Mouse (Mus musculus): ENCODE results near the gene Vsx1.
A peak's percentile ranks its signal among the peaks of the same experiment; 100 is the strongest.

Vsx1 gene

DNA sequence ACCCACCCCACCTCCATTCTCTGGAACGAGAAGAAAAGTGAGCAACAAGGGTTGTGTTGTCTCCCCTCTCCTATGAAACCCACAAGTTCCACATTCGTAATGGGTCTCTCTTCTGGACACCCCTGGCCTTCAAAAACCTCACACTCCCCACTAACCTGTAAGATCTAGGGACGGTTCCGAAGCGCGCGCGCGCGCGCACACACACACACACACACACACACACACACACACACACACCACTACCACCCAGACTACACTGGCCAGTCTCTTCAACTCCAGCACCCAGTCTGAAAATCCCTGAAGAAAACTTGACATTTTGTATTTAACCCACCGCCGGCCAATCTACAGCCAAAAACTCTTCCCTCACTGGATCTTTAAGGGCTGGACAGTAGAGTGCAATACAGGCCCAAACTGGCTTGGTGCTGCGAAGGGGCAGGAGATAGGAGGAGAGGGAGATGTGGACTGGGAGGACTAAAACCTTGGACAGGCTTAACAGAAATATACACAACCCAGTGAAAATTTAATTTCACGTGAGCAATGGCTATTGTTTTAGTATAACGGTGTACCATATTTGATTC, at the start of gene Vsx1:
Gene Vsx1, minus strand, starts transcription at position 138 of the 578 bp plus-strand sequence.
- DNase-seq = no peak

DNA sequence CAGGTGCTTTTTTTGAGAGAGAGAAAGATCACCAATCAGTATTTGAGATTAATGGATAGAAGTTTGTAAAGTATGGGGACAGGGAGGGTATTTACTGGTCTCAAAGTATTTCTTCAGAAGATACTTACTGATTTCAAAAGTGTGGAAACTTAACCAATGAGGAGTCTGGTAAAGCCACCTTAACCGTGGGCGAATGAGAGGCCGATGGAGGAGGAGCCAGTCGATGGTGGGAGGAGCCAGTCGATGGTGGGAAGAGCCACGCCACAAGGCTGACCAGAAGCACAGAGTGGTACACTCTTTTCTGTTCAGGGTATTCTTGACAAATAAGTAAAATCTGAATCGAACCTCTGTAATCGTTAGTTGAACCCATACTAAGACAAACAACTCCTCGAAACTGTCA, 48.7 kb upstream of the Vsx1 start:
- no peak for DNase-seq

DNA sequence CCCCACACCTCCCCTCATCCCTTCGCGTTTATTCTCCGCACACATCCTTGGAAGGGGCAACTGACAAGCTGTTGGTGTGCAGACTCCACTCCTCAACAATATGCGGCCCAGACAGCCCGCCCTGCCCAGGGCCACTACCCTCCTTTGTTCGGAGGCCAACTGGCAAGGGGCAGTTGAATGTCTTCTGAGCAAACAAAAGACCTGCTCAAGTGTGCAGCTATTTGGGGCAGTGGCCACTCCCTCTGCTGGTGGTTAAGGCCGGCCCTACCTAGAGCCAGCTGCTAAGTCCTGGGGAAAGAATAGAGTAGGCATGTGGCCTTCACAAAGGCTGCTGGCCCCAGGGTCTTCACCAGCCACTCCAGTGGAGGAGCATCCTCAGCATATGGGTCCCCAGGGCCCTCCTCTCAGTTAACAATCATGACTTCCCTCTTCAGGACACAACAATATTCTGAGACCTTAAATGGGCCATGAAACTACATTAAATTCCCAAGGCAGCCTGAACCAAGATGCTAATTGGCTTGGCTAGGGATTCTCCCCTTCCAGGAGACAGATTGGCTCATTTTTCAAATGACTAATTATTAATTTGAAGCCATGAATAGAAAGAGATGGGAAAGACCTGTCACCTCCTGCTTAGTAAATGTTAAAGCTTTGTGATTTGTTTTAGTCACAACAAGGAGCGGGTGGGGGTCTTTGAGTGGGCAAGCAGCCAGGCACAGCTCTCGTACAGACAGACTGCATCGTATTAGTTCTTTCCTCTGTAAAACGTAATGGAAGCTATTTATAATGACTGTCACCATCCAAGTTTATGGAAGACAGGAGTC, 46.8 kb upstream of the Vsx1 start:
- DNase-seq = no peak

DNA sequence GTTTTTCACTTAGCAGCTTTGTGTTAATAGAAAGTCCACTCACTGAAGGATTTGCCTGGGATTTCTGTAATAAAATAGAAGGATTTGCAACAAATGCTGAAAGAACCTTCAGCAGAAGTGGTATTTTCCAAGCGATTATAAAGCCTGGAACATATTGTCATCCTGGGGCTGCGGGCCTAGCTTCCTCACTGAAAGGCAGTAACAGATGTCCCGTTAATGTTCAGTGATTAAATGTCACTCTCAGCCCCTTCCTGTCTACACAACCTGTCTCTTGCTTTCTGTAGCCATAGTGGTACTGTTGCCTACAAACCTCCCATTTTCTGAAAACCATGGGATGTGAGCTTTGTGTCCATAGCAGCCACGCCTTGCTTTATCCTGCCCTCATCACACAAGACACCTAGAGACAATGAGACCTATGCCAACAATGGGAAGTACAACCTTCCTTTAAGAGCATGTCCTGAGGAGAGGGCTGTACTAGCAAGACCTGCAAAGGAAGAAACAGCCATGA, 23.1 kb upstream of the Vsx1 start:
- DNase-seq = no peak

DNA sequence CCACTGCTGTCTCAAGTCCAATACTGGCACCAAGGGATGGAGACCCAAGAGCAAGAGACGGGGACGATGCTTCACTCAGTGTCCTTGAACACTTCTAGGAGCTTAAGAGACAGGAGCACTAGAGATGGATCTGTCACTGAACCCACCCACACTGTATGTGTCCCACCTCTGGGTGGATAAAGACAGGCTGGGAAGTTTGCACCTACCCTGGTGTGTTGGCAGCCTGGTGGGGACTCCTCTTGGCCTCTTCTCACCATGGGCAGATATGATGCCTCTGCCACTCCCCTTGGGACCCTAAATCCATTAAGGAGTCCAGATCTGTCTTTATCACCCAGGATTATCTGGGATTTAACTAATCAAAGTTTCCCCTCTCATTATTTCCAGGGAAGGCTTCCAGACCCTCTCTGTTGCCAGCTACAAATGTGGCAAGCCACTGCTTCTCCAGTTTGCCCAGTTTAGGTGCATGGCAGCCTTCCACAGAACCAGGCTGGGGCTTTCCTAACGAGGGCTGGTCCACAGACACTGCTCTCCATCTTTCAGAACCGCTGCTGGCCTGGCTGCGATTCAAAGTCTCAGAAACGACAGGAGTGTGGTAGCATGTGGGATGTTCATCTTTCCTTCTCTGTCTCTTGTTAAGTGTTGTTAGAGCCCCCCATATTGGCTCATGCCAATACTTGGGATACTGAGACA, 2.5 kb upstream of the Vsx1 start:
- no peak for DNase-seq

DNA sequence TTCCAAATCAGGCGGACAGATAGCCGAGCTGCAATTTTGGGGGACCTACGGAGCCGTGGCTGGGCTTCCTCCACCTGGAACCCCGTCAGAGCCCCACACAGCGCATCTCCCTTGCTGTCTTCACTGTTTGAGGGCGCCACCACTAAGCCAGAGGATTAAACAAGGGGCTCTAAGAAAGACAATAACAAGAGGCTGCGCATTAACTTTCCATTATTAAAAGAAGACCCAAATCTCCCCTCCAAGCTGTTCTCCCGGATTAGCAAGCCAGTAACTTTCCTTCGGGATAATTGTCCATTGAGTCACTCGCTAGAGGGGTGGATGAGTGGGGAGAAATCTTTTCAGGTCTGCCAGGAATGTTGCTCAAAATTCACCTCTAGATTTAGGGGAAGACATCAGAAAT, 1.1 kb upstream of the Vsx1 start:
- DNase-seq = no peak

DNA sequence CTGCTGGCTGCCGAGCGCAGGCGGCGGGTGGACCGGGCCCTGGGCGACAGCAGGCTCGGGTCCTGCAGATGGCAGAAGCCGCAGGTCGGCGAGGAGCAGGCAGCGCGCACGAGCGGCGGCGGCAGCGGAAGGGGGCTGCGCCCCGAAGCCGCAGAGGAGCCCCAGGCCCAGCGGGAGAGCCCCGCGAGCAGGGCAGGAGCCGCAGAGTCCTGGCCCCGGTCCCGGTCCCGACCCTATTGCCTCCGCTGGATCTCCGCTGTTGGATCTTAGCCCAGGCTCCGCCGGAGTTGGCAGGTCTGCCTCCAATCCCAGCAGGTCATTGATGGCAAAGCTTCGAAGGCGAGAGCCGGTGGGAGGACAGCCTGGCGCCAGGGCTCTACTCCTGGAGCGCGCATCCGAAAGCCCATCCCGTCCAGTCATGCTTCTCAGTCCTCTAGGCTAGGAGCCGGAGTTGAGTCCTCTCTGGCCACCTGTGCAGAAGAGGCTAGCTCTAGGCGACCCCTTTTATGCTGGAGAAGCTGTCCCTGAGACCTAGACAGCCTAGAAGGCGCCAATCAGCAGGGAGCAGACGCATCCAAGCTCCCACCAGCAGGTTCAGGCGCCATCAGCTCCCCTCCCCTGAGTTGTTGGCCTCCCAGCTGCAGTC, 496 bp downstream of the Vsx1 start:
- peak; percentile 3 for DNase-seq

DNA sequence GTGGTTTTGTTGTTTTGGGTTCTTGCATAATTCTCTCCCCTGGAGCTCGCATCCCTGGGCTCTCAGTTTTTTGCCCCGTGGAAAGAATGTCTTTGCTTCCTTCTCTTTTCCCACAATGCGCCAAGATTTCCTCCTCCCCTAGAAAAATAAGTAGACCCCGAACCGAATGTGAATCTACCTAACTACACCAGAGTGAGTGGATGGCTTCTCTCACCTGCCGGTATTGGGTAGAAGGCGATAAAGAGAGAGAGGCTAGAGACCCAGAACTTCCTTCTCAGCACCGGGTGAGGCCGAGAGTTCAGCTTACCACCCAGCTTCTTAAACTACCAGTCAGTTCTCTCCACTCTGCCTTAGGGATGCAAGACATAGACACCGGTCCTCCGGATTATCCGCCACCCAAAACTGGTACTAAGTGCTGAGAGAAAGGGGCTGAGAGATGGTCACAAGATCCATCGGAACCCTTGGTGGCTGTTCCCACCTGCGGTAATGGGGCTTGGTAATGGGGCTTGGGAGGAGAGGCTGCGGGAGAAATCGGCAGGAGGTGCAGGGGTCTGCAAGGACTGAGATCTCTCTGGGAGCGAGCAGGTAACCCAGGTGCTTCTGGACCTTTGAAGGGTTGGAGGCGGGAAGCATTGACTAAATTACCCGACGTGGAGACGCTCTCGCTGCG, 1.2 kb downstream of the Vsx1 start:
- no peak for DNase-seq

DNA sequence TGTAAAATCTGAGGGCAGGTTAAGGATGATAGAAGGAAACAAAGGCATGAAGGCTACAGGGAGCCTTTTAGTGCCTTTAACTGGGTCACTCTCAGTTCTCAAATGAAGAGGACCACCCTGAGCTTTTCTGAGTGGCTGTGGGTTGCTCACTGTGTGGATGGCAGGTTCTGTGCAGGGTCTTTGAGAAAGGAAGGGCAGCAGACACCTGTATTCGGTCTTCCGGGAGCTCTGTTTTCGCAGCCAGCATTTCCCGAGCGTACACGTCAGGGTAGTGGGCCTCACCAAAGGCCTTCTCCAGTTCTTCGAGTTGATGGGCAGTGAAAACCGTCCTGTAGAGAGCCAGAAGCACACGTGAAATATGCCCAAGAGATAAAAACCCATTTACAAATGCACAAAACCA, 3.8 kb downstream of the Vsx1 start:
- DNase-seq = no peak

DNA sequence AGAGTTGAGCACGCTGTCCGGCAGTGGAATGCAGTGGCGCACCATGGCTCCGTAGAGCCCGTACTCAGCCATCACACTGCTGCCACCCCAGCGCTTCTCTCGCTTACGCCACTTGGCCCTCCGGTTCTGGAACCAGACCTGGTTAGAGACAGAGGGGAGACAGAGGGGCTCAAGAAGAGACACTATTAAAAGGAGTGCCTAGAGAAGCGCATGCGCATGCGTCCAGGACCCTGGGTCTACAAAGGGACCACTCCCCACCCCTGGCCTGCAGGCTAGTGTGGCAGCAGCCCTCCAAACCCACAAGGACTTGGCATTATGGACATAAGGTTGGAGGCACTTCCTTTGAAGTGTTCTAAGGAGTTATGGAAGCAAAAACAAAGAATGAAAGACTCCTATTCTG, 4.7 kb downstream of the Vsx1 start:
- no peak for DNase-seq

DNA sequence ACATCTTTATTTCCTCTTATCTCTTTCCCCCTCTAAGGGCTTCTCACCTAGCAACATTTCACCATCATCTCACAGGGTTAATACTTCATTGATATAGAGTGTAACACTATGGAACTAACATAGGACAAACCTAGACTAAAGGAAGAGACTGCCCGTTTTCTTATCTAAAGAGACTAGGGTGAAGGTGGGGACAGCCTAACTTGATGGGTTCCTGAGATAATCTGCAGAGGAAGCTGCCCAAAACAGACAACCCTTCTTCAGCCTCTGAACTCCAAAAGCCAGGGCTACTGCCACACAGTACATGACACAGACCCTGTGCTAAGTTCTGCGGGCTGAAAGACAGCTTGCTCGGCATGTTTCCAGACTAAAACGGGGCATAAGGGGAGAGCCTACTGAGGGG, 7.6 kb downstream of the Vsx1 start:
- no peak for DNase-seq

DNA sequence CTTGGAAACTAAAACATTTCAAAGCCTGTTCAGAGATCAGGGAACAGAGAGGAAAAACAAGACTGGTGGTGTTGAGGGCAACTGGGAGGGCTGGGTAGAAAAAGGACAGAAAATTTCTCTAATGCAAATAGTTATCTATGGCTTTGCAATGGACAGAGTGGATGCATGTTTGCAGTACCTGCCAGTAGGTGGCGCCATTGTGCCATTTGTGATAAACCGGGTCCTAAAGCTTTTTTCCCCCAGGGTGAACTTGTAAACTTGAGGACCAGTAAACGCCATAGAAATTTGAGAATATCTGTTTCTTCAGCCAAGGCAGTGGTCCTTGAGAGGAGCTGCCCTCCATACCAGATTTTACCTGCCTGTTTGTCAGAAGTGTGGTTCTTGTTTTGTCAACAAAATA, 10.8 kb downstream of the Vsx1 start:
- DNase-seq = peak; percentile 82

DNA sequence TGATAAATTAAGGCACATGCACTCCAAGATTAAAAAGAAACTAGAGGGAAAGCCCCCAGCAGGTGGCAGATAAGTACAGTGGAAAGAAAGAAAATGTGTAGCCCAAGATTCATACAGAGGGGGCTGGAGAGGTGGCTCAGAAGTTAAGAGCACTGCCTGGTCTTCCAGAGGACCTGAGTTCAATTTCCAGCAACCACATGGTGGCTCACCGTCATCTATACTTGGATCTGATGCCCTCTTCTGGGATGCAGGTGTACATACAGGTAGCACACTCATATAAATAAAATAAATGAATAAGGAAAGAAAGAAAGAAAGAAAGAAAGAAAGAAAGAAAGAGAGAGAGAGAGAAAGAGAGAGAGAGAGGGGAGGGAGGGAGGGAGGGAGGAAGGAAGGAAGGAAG, 13.6 kb downstream of the Vsx1 start:
- no peak for DNase-seq

DNA sequence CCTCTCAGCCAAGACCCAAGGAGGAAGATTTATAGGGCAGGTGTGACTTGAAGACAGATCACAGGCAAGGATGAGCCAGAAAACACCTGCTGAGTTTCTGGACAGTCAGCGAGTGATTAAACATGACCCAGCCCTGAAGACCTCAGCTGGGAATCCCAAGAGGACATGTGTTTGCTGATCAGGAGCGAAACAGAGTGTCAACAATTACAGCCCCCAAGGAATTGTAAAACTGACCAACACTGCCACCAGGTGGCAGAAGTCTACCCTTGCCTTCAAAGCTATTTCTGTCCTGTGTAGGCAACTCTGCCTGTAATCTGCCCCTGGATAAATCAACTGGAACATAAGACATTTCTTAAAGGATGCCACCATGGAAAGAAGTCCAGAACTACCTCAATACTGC, 14.3 kb downstream of the Vsx1 start:
- peak; percentile 77 for DNase-seq

DNA sequence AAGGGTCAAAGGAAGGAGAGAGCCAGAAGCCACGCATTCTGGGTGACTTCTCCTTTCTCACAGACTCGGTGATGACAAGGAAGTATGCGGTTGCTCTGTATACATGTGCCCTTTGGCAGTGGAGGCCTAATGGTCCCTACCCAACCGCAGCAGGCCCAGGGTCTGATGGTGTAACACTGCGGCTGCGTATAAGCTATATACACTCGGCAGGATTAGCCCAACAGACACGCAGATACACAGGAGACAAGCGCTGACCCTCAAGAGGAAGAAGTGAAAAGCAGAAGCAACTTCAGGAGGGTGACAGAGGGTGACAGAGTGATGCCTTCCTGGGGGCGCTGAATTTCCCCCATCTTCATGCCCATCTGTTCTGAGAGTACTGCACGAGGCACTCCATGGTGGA, 15.2 kb downstream of the Vsx1 start:
- peak; percentile 69 for DNase-seq

DNA sequence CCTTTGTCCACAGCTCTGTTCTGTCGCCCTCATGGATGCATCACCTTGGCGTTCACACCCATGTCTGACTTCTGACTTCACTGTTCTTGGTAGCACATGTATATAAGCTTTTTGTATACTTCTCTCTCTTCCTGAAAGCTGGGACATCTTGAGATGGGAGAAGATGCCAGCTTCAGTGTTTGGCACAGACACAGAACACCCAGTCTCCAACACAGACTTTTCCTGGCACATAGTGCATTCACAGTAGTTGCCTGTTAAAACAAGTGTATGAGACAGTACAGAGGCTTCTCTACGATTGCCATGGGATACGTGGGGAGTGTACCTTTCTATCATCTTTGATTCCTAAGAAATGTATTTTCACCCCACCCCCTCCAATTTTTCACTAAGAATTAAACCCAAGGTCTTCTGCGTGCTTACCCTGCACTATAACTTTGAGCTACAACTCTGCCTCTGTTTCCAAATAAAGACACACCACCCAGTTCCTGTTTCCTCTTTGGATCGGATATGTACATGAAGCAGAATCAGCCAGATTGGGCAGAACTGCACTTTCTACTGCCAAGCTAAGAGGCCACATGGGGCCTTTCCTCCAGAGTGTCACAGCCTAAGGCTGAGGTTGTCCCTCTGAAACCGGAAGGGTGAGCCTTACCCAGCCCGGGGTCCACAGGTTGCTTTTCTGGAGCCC, 17.4 kb downstream of the Vsx1 start:
- no peak for DNase-seq

DNA sequence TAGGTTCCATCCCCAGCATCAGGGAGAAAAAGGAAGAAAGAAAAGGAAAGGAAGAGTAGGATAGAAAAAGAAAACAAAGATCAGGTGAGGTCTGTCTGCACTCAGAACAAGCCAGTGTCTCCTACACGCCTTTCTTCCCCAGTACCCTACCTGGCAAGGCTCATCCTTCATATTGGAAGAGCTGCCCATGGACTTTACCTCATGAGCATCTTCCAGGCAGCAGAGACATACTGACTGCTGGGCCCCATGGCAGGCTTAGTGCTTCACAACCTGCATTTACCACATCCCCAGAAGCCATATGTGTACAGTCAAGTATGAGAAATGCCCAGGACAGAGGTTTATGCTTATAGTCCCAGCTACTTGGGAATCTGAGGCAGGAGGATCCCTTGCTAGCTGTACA, 18.2 kb downstream of the Vsx1 start:
- no peak for DNase-seq

DNA sequence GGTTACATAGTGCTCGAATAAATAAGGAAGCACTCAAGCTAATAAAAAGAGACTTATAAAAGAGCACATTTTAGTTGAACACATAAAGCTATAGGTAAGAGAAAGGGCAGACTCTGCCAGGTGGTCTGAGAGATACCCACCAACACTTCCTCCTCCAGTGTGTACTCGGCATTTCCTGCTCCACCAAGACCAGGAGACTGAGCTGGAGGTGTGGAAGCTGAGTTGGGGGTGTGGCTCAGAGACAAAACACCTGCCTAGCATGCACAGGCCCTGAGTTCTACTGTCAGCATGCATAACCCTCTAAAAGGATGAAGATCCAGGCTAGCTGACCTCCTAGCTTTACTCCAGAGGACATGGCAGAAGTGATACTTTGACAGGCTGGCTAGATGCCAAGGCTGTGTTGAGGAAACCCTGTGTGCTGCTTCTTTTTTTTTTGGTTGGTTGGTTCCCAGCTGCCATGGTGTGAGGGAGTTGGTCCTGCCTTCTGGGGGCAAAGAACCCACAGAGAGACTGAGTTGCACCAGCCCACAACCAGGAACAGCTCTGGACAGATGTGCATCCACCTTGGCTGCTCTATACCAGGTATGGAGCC, 19.6 kb downstream of the Vsx1 start:
- peak; percentile 70 for DNase-seq

DNA sequence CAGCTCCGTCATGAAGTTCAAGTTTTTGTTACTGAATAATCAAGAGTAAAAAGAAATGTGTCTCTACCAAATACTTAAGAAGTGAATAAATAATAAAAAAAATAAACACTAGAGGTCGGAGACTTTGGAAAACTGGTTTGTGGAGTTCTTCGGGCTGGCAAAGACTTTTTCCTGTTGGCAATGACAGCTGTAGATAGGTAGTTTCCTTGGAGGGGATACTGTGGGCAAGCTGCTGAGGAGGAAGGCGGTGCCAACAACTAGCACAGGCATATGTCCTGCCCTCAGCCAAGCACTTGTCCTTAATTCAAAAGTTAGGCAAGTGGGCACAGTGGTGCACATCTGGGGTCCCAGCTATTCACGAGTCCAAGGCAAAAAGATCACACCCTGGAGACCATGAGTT, 20.2 kb downstream of the Vsx1 start:
- peak; percentile 77 for DNase-seq

DNA sequence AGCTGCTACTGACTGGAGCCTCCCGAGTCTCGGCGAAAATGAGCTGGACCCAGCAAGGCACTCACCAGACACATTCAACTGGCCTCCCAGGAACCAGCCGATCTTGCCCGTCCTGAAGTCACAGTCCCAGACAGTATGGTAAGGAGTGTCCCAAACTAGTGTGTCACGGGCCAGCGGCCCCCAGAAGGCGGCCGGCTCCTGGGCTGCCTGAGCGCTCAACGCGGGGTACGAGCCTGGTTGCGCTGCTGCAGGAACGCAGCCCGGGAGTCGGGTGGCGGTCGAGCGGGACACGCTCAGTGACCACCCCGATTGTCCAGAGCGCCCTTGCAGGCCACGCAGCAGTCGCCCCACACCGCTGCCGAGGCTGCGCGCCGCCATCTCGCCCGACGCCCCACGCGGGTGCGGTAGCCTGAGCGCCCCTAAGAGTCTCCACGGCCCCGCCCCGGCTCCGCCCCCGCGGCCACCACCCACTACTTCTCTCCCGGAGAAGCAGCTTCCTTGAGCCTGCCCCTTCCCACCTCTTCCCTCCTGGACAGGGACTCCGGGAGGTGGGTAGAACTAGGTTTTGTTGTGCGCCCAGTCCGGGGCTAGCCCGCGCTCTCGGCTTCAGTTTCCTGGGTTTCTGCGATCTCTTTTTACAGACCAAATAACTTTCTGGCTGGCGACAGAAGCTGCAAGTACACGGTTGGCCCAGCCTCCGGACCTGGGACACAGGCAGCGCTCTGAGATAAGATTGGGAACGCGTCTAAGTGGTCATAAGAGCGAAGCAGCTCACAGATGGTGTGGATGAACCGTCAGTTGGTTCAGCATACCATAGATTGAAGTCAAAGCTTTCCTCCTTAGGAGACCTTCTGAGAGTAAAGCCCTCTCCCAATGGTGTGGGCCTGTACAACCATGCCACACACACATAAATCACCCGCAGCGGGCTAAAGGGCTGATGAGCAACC, 21.1 kb downstream of the Vsx1 start, which contains the start of gene Acss1:
Gene Acss1, minus strand, starts transcription at position 681 of the 947 bp plus-strand sequence.
- DNase-seq = peak; percentile 89

Measured in lung, postnatal 36 days (tissue).